Mouse (Mus musculus): ENCODE data around the gene Ankrd35.

GRCm38 (mm10) chr3:96679159-96679674 lies 9.3 kb downstream of the Ankrd35 start:
- no peak for TF ChIP-seq CTCF (IDR thresholded peaks at IDR 0.05; ENCODE audit: extremely low read depth, insufficient read depth, insufficient read length, insufficient replicate concordance)
- no peak for TF ChIP-seq POLR2A (IDR thresholded peaks at IDR 0.05; ENCODE audit: low read depth, low read length)

Data from spleen, adult 2 months (tissue).